Mouse (Mus musculus) CH12F3 (cell line): ENCODE measurements around the gene Cfap73.

Experiments used
- in situ Hi-C: fragments of 300-500 bp; cut with MboI; formaldehyde crosslinking; loops from 2 replicates; pipeline ENCODE4 v1.14.3; 2020; ENCODE audit warnings: low sequenced_read_pairs

The Cfap73 gene

DNA sequence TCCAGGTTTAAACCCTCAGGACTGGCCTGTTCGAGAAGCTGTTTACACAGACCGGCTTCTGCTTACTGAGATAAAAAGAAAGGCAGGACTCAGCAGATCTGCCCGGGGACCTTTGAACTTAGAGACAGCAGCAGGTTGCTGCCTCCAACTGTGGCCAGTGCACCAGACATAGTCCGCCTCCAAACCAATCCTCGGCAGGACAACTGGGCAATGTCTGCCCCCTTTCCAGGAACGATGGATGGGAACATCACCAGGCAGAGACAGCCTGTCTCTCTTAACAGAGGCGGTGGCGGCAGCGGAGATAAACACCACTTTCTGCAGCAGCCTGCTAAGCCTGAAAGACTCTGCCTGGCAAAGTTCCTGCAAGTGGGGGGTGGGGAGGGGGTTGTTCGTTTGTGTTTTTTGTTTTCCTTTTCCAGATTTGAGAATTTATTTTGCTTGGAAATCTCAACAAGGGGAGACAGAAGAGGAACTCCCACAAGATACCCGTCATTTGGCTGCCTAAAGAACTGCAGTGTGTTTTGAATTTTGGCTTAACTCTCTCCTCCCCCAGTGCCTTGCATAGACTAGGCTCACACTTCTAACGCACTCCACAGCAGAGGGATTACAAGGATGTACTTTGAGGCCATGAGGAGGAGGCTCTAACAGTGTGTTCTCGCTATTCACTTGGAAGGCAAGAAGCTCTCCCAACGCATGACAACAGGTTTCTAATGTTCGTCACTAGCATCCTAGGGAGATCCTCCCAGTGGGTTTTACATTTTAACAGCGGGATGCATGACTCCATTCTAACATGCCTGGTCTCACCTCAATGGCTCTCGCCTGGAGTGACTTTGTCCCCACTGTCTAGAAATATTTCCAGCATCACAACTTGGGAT is 47.1 kb downstream of the Cfap73 start:
- in situ Hi-C loops: loop anchor here (10.0 kb wide), 1 partner anchor 62 kb away; no protein-coding TSS in a partner anchor

DNA sequence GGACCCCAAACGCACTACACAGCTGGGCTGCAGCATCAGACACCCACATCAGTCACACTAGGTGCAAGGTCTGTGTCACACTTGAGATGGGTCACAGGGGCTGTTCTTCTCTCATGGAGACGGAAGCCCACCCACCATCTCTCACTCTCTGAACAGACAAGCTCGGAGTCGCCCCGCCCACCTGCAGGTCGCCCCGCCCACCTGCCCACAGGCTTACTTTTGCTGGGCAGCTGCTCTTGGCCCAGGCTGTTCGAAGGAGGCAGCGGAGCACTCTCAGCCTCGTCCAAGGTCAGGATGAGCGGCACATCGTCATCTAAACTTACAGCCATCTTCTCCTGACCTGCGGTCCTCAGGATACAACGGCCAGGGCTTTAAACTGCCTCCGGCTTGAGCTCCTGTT is 49.1 kb downstream of the Cfap73 start:
- in situ Hi-C loops: loop anchor here (10.0 kb wide), 1 partner anchor 60 kb away; no protein-coding TSS in a partner anchor

GRCm38 (mm10) chr5:120583511-120583910 is 50.5 kb downstream of the Cfap73 start:
- in situ Hi-C loops: loop anchor here (10.0 kb wide), 1 partner anchor 59 kb away; no protein-coding TSS in a partner anchor

- in situ Hi-C loops: loop anchor here (10.0 kb wide), 1 partner anchor 57 kb away; no protein-coding TSS in a partner anchor
Measured at GRCm38 (mm10) chr5:120582002-120582401, 52.0 kb downstream of the Cfap73 start.

DNA sequence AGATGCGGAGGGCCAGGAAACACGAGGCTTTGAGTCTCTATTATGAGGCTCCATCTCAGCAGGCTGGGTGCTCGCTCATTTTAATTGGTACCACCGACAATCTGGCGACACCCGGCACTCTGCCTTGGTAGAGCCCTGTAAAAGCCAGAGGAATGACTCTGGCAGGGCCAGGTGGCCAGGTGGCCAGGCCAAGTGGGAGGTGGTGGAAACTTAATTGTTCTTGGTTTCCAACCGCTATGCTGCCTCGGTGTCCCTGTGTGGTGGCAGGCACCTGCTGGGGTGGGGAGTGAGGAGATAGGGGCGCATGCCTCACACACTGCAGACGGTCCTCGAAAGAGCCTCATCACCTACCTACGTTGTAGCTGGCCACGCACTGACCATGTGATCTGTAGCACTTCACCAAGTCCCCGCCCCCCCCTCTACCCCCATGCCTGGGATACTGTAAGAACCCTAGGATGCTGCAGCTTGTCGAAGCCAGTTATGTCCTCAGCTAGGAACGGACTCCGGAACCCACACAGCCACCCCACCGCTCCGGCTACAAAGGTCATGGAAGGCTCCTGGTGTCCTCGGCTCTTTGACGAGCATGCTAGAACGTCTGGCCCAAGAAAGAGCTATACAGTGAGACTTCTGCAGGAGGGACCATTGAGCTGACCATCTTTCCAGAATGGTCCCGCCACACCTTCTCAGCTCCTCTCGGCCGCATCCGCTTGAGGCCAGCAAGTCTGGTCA is 54.0 kb downstream of the Cfap73 start:
- in situ Hi-C loops: loop anchor here (10.0 kb wide), 1 partner anchor 55 kb away; no protein-coding TSS in a partner anchor

GRCm38 (mm10) chr5:120579211-120579897 is 54.7 kb downstream of the Cfap73 start:
- in situ Hi-C loops: no loop called here

GRCm38 (mm10) chr5:120578504-120579081 is 55.4 kb downstream of the Cfap73 start:
- in situ Hi-C loops: no loop called here
